ENCODE assay signal across 8 mouse cellular contexts in the genomic region with DNA sequence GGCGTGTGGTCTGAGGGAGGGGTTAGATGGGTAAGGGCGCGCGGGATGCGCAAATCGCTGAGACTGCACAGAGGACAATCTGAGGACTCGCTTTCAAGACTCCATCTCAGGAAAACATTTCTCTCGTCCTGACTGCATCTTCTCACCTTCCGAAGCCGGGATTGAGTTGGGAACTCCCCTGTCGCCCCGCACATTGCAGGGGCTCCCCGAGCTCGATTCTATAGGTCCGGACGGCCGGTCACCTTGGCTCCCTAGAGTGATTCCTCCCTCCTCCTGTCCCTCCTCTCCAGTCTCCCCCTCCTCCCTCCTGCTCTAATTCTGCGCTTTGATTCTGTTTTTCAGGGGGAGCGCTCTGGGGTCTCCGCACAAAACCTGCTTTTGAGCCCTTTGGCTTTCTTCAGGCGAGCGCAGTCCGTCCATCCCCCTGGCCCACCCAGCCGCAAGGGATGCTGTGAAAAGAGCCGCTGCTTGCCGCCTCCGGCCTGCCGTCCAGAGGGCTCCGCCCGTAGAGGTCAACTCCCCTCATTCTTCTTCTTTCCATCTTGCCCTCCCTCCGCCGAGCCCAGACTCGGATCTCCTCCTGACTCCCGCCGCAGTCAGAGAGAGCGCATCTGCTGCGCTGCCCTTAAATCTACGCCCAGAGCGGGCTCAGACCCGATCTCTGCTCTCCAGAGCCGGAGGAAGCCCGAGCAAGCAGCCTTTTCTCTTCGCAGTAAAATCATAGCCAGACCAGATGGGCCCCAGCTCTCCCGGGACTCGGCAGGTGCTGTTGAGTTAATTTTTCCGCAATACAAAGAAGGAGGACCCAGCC.
DNase-seq lines count a peak whose midpoint lies in the region; ATAC-seq and TF ChIP-seq lines count a peak whose summit lies in the region.

No protein-coding gene starts in this region.

- peak; percentile 14; the same call in 1 of the 2 replicates for TF ChIP-seq POLR2A in olfactory bulb, adult 2 months (IDR thresholded peaks at IDR 0.05; ENCODE audit: insufficient read depth, low read depth, low read length)
- no peak for TF ChIP-seq POLR2A in kidney, adult 2 months (IDR thresholded peaks at IDR 0.05; ENCODE audit: low read depth, low read length)

- peak overlapping the region; percentile 77 for H3K4me2 ChIP-seq in forebrain, embryonic 15.5 days (replicated peaks)

- H3K27me3 ChIP-seq in E14TG2a.4 (ENCODE audit: insufficient read depth, low read length), result peaks cover 59% of the 10 kb centered on the region
- H3K27me3 ChIP-seq in forebrain, embryonic 15.5 days, result no peaks in the 10 kb centered on the region
- peaks cover 3% of the 10 kb centered on the region for H3K27me3 ChIP-seq in kidney, adult 2 months (replicated peaks; ENCODE audit: control insufficient read depth, insufficient read depth, low read length)

- H3K9me3 ChIP-seq in E14TG2a.4 (ENCODE audit: low read length), result no peaks in the 10 kb centered on the region
- no peaks in the 10 kb centered on the region for H3K9me3 ChIP-seq in forebrain, embryonic 15.5 days

- intact Hi-C loops in left cerebral cortex, adult 2 months (cut with DNase I), result loop anchor here (5.0 kb wide), 2 partner anchors 332 to 977 kb away; no protein-coding TSS in a partner anchor

- TF ChIP-seq CTCF in E14TG2a.4 (conservative IDR thresholded peaks at IDR 0.05; ENCODE audit: low read length), result no peak
- TF ChIP-seq CTCF in left cerebral cortex, adult 2 months (IDR thresholded peaks at IDR 0.05), result no peak
- TF ChIP-seq CTCF in olfactory bulb, adult 2 months (IDR thresholded peaks at IDR 0.05; ENCODE audit: insufficient read depth, low read depth, low read length), result no peak
- TF ChIP-seq CTCF in kidney, adult 2 months (conservative IDR thresholded peaks at IDR 0.05; ENCODE audit: insufficient read depth, insufficient read length, low read depth, low read length), result no peak

- no peaks in the 10 kb centered on the region for H3K36me3 ChIP-seq in E14TG2a.4 (ENCODE audit: insufficient read depth, low read length)
- no peaks in the 10 kb centered on the region for H3K36me3 ChIP-seq in forebrain, embryonic 15.5 days
- no peaks in the 10 kb centered on the region for H3K36me3 ChIP-seq in kidney, adult 2 months (ENCODE audit: control insufficient read depth, insufficient read depth, low read length)

- peak; percentile 46 for ATAC-seq in forebrain, embryonic 15.5 days (replicated peaks)
- ATAC-seq in megakaryocyte, adult 5-6 weeks (ENCODE audit: poor library complexity, severe bottlenecking), result no peak

- H3K9ac ChIP-seq in forebrain, embryonic 15.5 days (replicated peaks), result peak overlapping the region; percentile 86

- H3K27ac ChIP-seq in forebrain, embryonic 15.5 days (replicated peaks), result peak overlapping the region; percentile 92
- H3K27ac ChIP-seq in left cerebral cortex, adult 2 months, result peak overlapping the region; percentile 97
- peak overlapping the region; percentile 98 for H3K27ac ChIP-seq in olfactory bulb, adult 2 months (ENCODE audit: insufficient read depth, low read depth, low read length)
- no peak overlapping the region for H3K27ac ChIP-seq in kidney, adult 2 months (ENCODE audit: insufficient read depth, low read depth, low read length)

- peak overlapping the region; percentile 84 for H3K4me3 ChIP-seq in E14TG2a.4 (replicated peaks; ENCODE audit: low read length)
- peak overlapping the region; percentile 61 for H3K4me3 ChIP-seq in forebrain, embryonic 15.5 days
- peak overlapping the region; percentile 72 for H3K4me3 ChIP-seq in left cerebral cortex, adult 2 months
- H3K4me3 ChIP-seq in olfactory bulb, adult 2 months (ENCODE audit: insufficient read depth, low read depth, low read length), result peak overlapping the region; percentile 90
- H3K4me3 ChIP-seq in kidney, adult 2 months (ENCODE audit: insufficient read depth, low read depth, low read length), result no peak overlapping the region

- WGBS in forebrain, embryonic 15.5 days, result 3% methylated on average over 46 of the region's 46 CpGs
- 5% methylated on average over 46 of the region's 46 CpGs for WGBS in olfactory bulb, adult 2 months
- 1% methylated on average over 46 of the region's 46 CpGs for WGBS in kidney, adult 2 months

- DNase-seq in cerebellum, adult 11 months, result peak; percentile 65
- peak; percentile 57 to 66 for DNase-seq in left cerebral cortex, adult 2 months (ENCODE audit: extremely low spot score in 1 of 2, low spot score in 2 of 2)
- DNase-seq in adrenal gland, adult 2 months, result no peak
- DNase-seq in kidney, adult 2 months, result no peak

- peaks cover 30% of the 10 kb centered on the region for H3K4me1 ChIP-seq in E14TG2a.4 (replicated peaks; ENCODE audit: low read depth, low read length)
- H3K4me1 ChIP-seq in forebrain, embryonic 15.5 days, result peaks cover 24% of the 10 kb centered on the region
- peaks cover 5% of the 10 kb centered on the region; the same call in 1 of the 2 replicates for H3K4me1 ChIP-seq in olfactory bulb, adult 2 months (ENCODE audit: control insufficient read depth, insufficient read depth, low read length)
- no peaks in the 10 kb centered on the region for H3K4me1 ChIP-seq in kidney, adult 2 months (ENCODE audit: control insufficient read depth, insufficient read depth, low read length)

Comparison
In these comparisons a context has a peak if more than half of its experiments do, and no peak if none do; other contexts are left out.
1. DNase-seq: peak in cerebellum, adult 11 months (single experiment) and left cerebral cortex, adult 2 months (2 of 2); none in adrenal gland, adult 2 months (single experiment) and kidney, adult 2 months (single experiment).